Mouse (Mus musculus) forebrain, embryonic 12.5 days (tissue): ENCODE data around the gene Irx1. TPM values are rescaled to one million over a fixed set of nuclear protein-coding genes. Genes with fewer than 3 reads are reported as not detected.

Source experiments
- ATAC-seq: fragments of 200-750 bp; cut with Nextera tagmentation; 2 replicates; pipeline ENCODE4 v1.8.0; 2017; ENCODE audit warnings: moderate TSS enrichment; ENCODE audit not compliant: low FRiP score
- H3K27ac ChIP-seq: fragments of 300-500 bp; sonication (generic); 2 replicates; pipeline ENCODE4 v1.5.1; 2016; ENCODE audit warnings: mild to moderate bottlenecking
- H3K27me3 ChIP-seq: fragments of 300-500 bp; sonication (generic); 2 replicates; pipeline ENCODE4 v1.6.1; 2016; ENCODE audit warnings: mild to moderate bottlenecking
- H3K36me3 ChIP-seq: fragments of 300-500 bp; sonication (generic); replicated peaks from 2 replicates; pipeline ENCODE4 v1.6.1; 2016; ENCODE audit warnings: mild to moderate bottlenecking
- H3K4me1 ChIP-seq: fragments of 300-500 bp; sonication (generic); 2 replicates; pipeline ENCODE4 v1.6.1; 2016
- H3K4me2 ChIP-seq: fragments of 300-500 bp; sonication (generic); 2 replicates; pipeline ENCODE4 v1.6.1; 2016; ENCODE audit warnings: mild to moderate bottlenecking, moderate library complexity
- H3K4me3 ChIP-seq: fragments of 300-500 bp; sonication (generic); replicated peaks from 2 replicates; pipeline ENCODE4 v1.5.1; 2016; ENCODE audit warnings: mild to moderate bottlenecking
- H3K9ac ChIP-seq: fragments of 300-500 bp; sonication (generic); 2 replicates; pipeline ENCODE4 v1.6.1; 2016; ENCODE audit warnings: mild to moderate bottlenecking
- H3K9me3 ChIP-seq: fragments of 300-500 bp; sonication (generic); 2 replicates; pipeline ENCODE4 v1.6.1; 2016
- WGBS: fragments of 180-500 bp; shearing (Covaris S2); methylation state at CpG from one replicate; pipeline ENCODE4 v1.1.7; 2016; 5-methylcytosine and 5-hydroxymethylcytosine counted together
- polyA plus RNA-seq: library from polyadenylated mRNA; unstranded; fragments of >200 nt; fragmentation: Nextera tagmentation; extraction: Ambion mirVana; gene quantifications from 2 replicates; pipeline ENCODE4 v1.2.1, GENCODE M21; 2016

Gene Irx1
- polyA plus RNA-seq: 0.96 and 1.6 TPM in 2 replicates

- Histone ChIP-seq H3K9me3 (no peaks in the 10 kb centered on the region), H3K9ac (peak within 1 kb of the TSS; percentile 51), H3K27me3 (peaks cover 98% of the 10 kb centered on the region), H3K36me3 (no peaks in the 10 kb centered on the region), H3K27ac (no peak within 1 kb of the TSS), H3K4me3 (peak within 1 kb of the TSS; percentile 47), H3K4me1 (peaks cover 44% of the 10 kb centered on the region), H3K4me2 (peak within 1 kb of the TSS; percentile 72)
- ATAC-seq: peak; percentile 77
- under 1% methylated on average over 59 of the region's 100 CpGs for WGBS
Measured at GRCm38 (mm10) chr13:71963356-71964351, at the start of gene Irx1. Irx1 (minus strand) TSS chr13:71963723.

GRCm38 (mm10) chr13:71979932-71980655 lies 16.6 kb upstream of the Irx1 start:
- no peak for ATAC-seq

GRCm38 (mm10) chr13:71975753-71976152 lies 12.2 kb upstream of the Irx1 start:
- H3K9ac ChIP-seq: no peak overlapping the region
- WGBS: 85% methylated on average over 3 of the region's 3 CpGs

More at GRCm38 (mm10) chr13:71979932-71980655, 16.6 kb upstream of the Irx1 start:
- Histone ChIP-seq H3K36me3 (no peaks in the 10 kb centered on the region), H3K4me3 (no peak overlapping the region), H3K9ac (no peak overlapping the region), H3K27me3 (peaks cover 28% of the 10 kb centered on the region), H3K4me2 (no peak overlapping the region), H3K27ac (no peak overlapping the region), H3K9me3 (no peaks in the 10 kb centered on the region), H3K4me1 (no peaks in the 10 kb centered on the region)
- 54% methylated on average over 5 of the region's 5 CpGs for WGBS

GRCm38 (mm10) chr13:71968286-71968685 lies 4.8 kb upstream of the Irx1 start:
- H3K4me3 ChIP-seq: no peak overlapping the region
- no peak overlapping the region for H3K27ac ChIP-seq

More at GRCm38 (mm10) chr13:71975753-71976152, 12.2 kb upstream of the Irx1 start:
- H3K4me2 ChIP-seq: no peak overlapping the region
- no peak overlapping the region for H3K27ac ChIP-seq
- no peaks in the 10 kb centered on the region for H3K9me3 ChIP-seq
- no peak overlapping the region for H3K4me3 ChIP-seq
- no peak for ATAC-seq
- H3K27me3 ChIP-seq: peaks cover 49% of the 10 kb centered on the region
- H3K4me1 ChIP-seq: no peaks in the 10 kb centered on the region
- H3K36me3 ChIP-seq: no peaks in the 10 kb centered on the region

GRCm38 (mm10) chr13:71967341-71968250 lies 4.1 kb upstream of the Irx1 start:
- Histone ChIP-seq H3K4me1 (peaks cover 29% of the 10 kb centered on the region), H3K27me3 (peaks cover 97% of the 10 kb centered on the region), H3K4me2 (no peak overlapping the region), H3K9ac (no peak overlapping the region), H3K27ac (no peak overlapping the region), H3K9me3 (no peaks in the 10 kb centered on the region), H3K36me3 (no peaks in the 10 kb centered on the region), H3K4me3 (no peak overlapping the region)
- ATAC-seq: no peak
- WGBS: 2% methylated on average over 28 of the region's 28 CpGs

More at GRCm38 (mm10) chr13:71968286-71968685, 4.8 kb upstream of the Irx1 start:
- no peak for ATAC-seq
- H3K4me1 ChIP-seq: peaks cover 22% of the 10 kb centered on the region
- H3K36me3 ChIP-seq: no peaks in the 10 kb centered on the region
- no peak overlapping the region for H3K9ac ChIP-seq
- 0% methylated on average over 6 of the region's 6 CpGs for WGBS
- no peaks in the 10 kb centered on the region for H3K9me3 ChIP-seq
- no peak overlapping the region for H3K4me2 ChIP-seq
- H3K27me3 ChIP-seq: peaks cover 97% of the 10 kb centered on the region

GRCm38 (mm10) chr13:71966631-71967030 lies 3.1 kb upstream of the Irx1 start:
- 21% methylated on average over 2 of the region's 2 CpGs for WGBS
- Histone ChIP-seq H3K27me3 (peaks cover 97% of the 10 kb centered on the region), H3K36me3 (no peaks in the 10 kb centered on the region), H3K9me3 (no peaks in the 10 kb centered on the region), H3K4me2 (no peak overlapping the region), H3K27ac (no peak overlapping the region), H3K4me1 (peaks cover 29% of the 10 kb centered on the region), H3K4me3 (no peak overlapping the region), H3K9ac (no peak overlapping the region)
- ATAC-seq: no peak

GRCm38 (mm10) chr13:71964366-71964765 lies 843 bp upstream of the Irx1 start:
- Histone ChIP-seq H3K27ac (no peak overlapping the region), H3K36me3 (no peaks in the 10 kb centered on the region), H3K4me1 (peaks cover 37% of the 10 kb centered on the region), H3K9me3 (no peaks in the 10 kb centered on the region), H3K4me2 (peak overlapping the region; percentile 72; the same call in 1 of the 2 replicates), H3K9ac (no peak overlapping the region), H3K4me3 (peak overlapping the region; percentile 47; the same call in 1 of the 2 replicates), H3K27me3 (peaks cover 98% of the 10 kb centered on the region)
- under 1% methylated on average over 13 of the region's 13 CpGs for WGBS
- no peak for ATAC-seq

GRCm38 (mm10) chr13:71962661-71963355 lies 715 bp downstream of the Irx1 start:
- Histone ChIP-seq H3K9me3 (no peaks in the 10 kb centered on the region), H3K4me3 (peak overlapping the region; percentile 47), H3K27me3 (peaks cover 98% of the 10 kb centered on the region), H3K36me3 (no peaks in the 10 kb centered on the region), H3K4me1 (peaks cover 44% of the 10 kb centered on the region), H3K9ac (peak overlapping the region; percentile 51), H3K4me2 (peak overlapping the region; percentile 72), H3K27ac (no peak overlapping the region)
- peak; percentile 35 for ATAC-seq
- whole genome bisulfite sequencing: under 1% methylated on average over 55 of the region's 55 CpGs

- no peak overlapping the region for H3K27ac ChIP-seq
- H3K4me2 ChIP-seq: peak overlapping the region; percentile 72
- no peaks in the 10 kb centered on the region for H3K9me3 ChIP-seq
- H3K4me1 ChIP-seq: peaks cover 46% of the 10 kb centered on the region
- no peak for ATAC-seq
- under 1% methylated on average over 25 of the region's 25 CpGs for WGBS
- H3K36me3 ChIP-seq: no peaks in the 10 kb centered on the region
- H3K27me3 ChIP-seq: peaks cover 98% of the 10 kb centered on the region
- H3K4me3 ChIP-seq: peak overlapping the region; percentile 47
- H3K9ac ChIP-seq: peak overlapping the region; percentile 51; the same call in 1 of the 2 replicates
Measured at GRCm38 (mm10) chr13:71961891-71962660, 1.4 kb downstream of the Irx1 start.

- Histone ChIP-seq H3K4me2 (no peak overlapping the region), H3K36me3 (no peaks in the 10 kb centered on the region), H3K9ac (no peak overlapping the region), H3K27ac (no peak overlapping the region), H3K27me3 (peaks cover 98% of the 10 kb centered on the region), H3K9me3 (no peaks in the 10 kb centered on the region), H3K4me3 (no peak overlapping the region; the same call in 1 of the 2 replicates), H3K4me1 (peaks cover 51% of the 10 kb centered on the region)
- WGBS: 3% methylated on average over 9 of the region's 9 CpGs
- no peak for ATAC-seq
Measured at GRCm38 (mm10) chr13:71960846-71961735, 2.4 kb downstream of the Irx1 start.
